Mouse (Mus musculus) left cerebral cortex, postnatal 25 days (tissue): ENCODE results near the gene Leng9. TPM values are rescaled to one million over a fixed set of nuclear protein-coding genes. Genes with fewer than 3 reads are reported as not detected.

ENCODE experiments used
- DNase-seq, 2 experiments: peaks; one replicate each; pipeline ENCODE4 v3.0.0; 2022; ENCODE audit warnings: low spot score in 2 of 2, mixed read lengths in 1 of 2
- intact Hi-C: fragments of 180-260 bp; cut with DNase I; formaldehyde crosslinking; loops from one replicate; pipeline ENCODE4 v1.15.1; 2025
- total RNA-seq, 2 experiments: library from RNA; stranded (reverse); gene quantifications; 2 replicates each; pipeline ENCODE4 v1.2.3; 2021

Leng9 gene
- total RNA-seq, 2 experiments from 2014 or later, result 6.8 to 7.2 TPM

GRCm38 (mm10) chr7:4128860-4129259 lies 21.3 kb downstream of the Leng9 start:
- DNase-seq, result no peak
- intact Hi-C loops, result no loop called here

GRCm38 (mm10) chr7:4127894-4128293 lies 22.3 kb downstream of the Leng9 start:
- no peak for DNase-seq
- intact Hi-C loops, result no loop called here

- intact Hi-C loops, result no loop called here
These were observed 23.0 kb downstream of the Leng9 start for GRCm38 (mm10) chr7:4126992-4127785.

GRCm38 (mm10) chr7:4125306-4125705 lies 24.9 kb downstream of the Leng9 start:
- no peak for DNase-seq

More at GRCm38 (mm10) chr7:4126992-4127785, 23.0 kb downstream of the Leng9 start:
- DNase-seq, result no peak

GRCm38 (mm10) chr7:4124856-4125255 lies 25.3 kb downstream of the Leng9 start:
- no peak for DNase-seq
- intact Hi-C loops, result no loop called here

More at GRCm38 (mm10) chr7:4125306-4125705, 24.9 kb downstream of the Leng9 start:
- intact Hi-C loops, result no loop called here

GRCm38 (mm10) chr7:4124315-4124759 lies 25.8 kb downstream of the Leng9 start:
- DNase-seq, result peak; percentile 87 to 96
- intact Hi-C loops, result no loop called here

GRCm38 (mm10) chr7:4123732-4124131 lies 26.4 kb downstream of the Leng9 start:
- DNase-seq, result peak in 1 of 2 experiments; percentile 88
- intact Hi-C loops, result no loop called here

- intact Hi-C loops, result no loop called here
- peak in 1 of 2 experiments; percentile 63 for DNase-seq
These were observed 27.4 kb downstream of the Leng9 start for GRCm38 (mm10) chr7:4122783-4123182.

GRCm38 (mm10) chr7:4122076-4122768 lies 28.0 kb downstream of the Leng9 start:
- intact Hi-C loops, result no loop called here
- DNase-seq, result no peak

- intact Hi-C loops, result loop anchor here (1.0 kb wide), 2 partner anchors 29 to 33 kb away; no protein-coding TSS in a partner anchor
- DNase-seq, result peak; percentile 57 to 85
These were observed 29.9 kb downstream of the Leng9 start for GRCm38 (mm10) chr7:4119976-4120921.

- intact Hi-C loops, result no loop called here
- peak; percentile 80 for DNase-seq
These were observed 30.8 kb downstream of the Leng9 start, which contains the start of gene Ttyh1 for GRCm38 (mm10) chr7:4119344-4119902. TSS of gene Ttyh1 (plus strand) at chr7:4119408.

- intact Hi-C loops, result loop anchor here (2.0 kb wide), 1 partner anchor 30 kb away; no protein-coding TSS in a partner anchor
- DNase-seq, result peak in 1 of 2 experiments; percentile 89
These were observed 32.9 kb downstream of the Leng9 start for GRCm38 (mm10) chr7:4117050-4117814.

GRCm38 (mm10) chr7:4111766-4112165 lies 38.4 kb downstream of the Leng9 start:
- DNase-seq, result no peak
- intact Hi-C loops, result no loop called here

- DNase-seq, result peak in 1 of 2 experiments; percentile 44
- intact Hi-C loops, result loop anchor here (5.0 kb wide), 1 partner anchor 324 kb away; no protein-coding TSS in a partner anchor
These were observed 46.8 kb downstream of the Leng9 start for GRCm38 (mm10) chr7:4103411-4103810.

GRCm38 (mm10) chr7:4101144-4101543 lies 49.0 kb downstream of the Leng9 start:
- intact Hi-C loops, result loop anchor here (5.0 kb wide), 1 partner anchor 326 kb away; no protein-coding TSS in a partner anchor
- DNase-seq, result peak in 1 of 2 experiments; percentile 43

- intact Hi-C loops, result no loop called here
- no peak for DNase-seq
These were observed 51.3 kb downstream of the Leng9 start for GRCm38 (mm10) chr7:4098832-4099231.

- intact Hi-C loops, result no loop called here
- DNase-seq, result no peak
These were observed 51.9 kb downstream of the Leng9 start for GRCm38 (mm10) chr7:4098301-4098700.
